In genomic region chr16:34079511-34079910, GRCm38 (mm10) we compare ENCODE assay signal across 16 mouse cellular contexts.
A peak's percentile ranks its signal among the peaks of the same experiment; 100 is the strongest.
DNase-seq lines count a peak whose midpoint lies in the region; ATAC-seq lines count a peak whose summit lies in the region.
"Had no signal": no experiment of that assay in that cellular context is flagged by ENCODE, and none has a peak within 500 bp of the region (broad histone marks: within the 10 kb centered on the region; RNA-seq: fewer than 3 reads in every experiment).

No protein-coding gene starts in this region.

- no peak overlapping the region for H3K4me2 ChIP-seq in embryonic facial prominence, embryonic 11.5 days (ENCODE audit: low read depth, low read length)
- no peak overlapping the region for H3K4me2 ChIP-seq in heart, embryonic 12.5 days
- H3K4me2 ChIP-seq in liver, embryonic 15.5 days, result no peak overlapping the region
- H3K4me2 ChIP-seq in kidney, embryonic 16.5 days (replicated peaks; ENCODE audit: low read depth, low read length), result no peak overlapping the region
- H3K4me2 ChIP-seq: midbrain, embryonic 15.5 days; neural tube, embryonic 12.5 days had no signal

- intact Hi-C loops in heart, postnatal 36 days (cut with DNase I), result no loop called here

- 61% methylated on average over 4 of the region's 4 CpGs for WGBS in embryonic facial prominence, embryonic 11.5 days
- WGBS in heart, embryonic 12.5 days, result 39% methylated on average over 4 of the region's 4 CpGs
- WGBS in liver, embryonic 15.5 days (ENCODE audit: insufficient replicate concordance), result 76% methylated on average over 4 of the region's 4 CpGs
- 73% methylated on average over 4 of the region's 4 CpGs for WGBS in kidney, embryonic 16.5 days

- no peaks in the 10 kb centered on the region for H3K9me3 ChIP-seq in embryonic facial prominence, embryonic 11.5 days (replicated peaks; ENCODE audit: control insufficient read depth, low read length)
- no peaks in the 10 kb centered on the region for H3K9me3 ChIP-seq in heart, embryonic 12.5 days (replicated peaks)
- H3K9me3 ChIP-seq in liver, embryonic 15.5 days (replicated peaks), result no peaks in the 10 kb centered on the region
- H3K9me3 ChIP-seq in kidney, embryonic 16.5 days (ENCODE audit: low read length), result no peaks in the 10 kb centered on the region
- H3K9me3 ChIP-seq: midbrain, embryonic 15.5 days; neural tube, embryonic 12.5 days had no signal

- H3K4me3 ChIP-seq in embryonic facial prominence, embryonic 11.5 days (ENCODE audit: low read depth, low read length), result no peak overlapping the region
- no peak overlapping the region for H3K4me3 ChIP-seq in heart, embryonic 12.5 days
- no peak overlapping the region for H3K4me3 ChIP-seq in liver, embryonic 15.5 days (replicated peaks)
- H3K4me3 ChIP-seq in kidney, embryonic 16.5 days (ENCODE audit: low read length), result no peak overlapping the region
- H3K4me3 ChIP-seq: midbrain, embryonic 15.5 days; neural tube, embryonic 12.5 days had no signal

- DNase-seq in heart, adult 9 months (ENCODE audit: low spot score in 2 of 2), result peak; percentile 34 to 35
- no peak for DNase-seq in heart, postnatal 36 days
- DNase-seq in embryonic facial prominence, embryonic 11.5 days (ENCODE audit: low spot score), result no peak
- DNase-seq in layer of hippocampus, adult 18-20 months (ENCODE audit: low spot score in 2 of 2), result no peak
- no peak for DNase-seq in c-Kit-positive CD71-positive TER-119-positive erythroid progenitor cells, embryonic 14.5 days (ENCODE audit: low spot score)
- DNase-seq: adrenal gland, adult 2 months; cerebellum, postnatal 10 days; kidney, postnatal 10 days; lung, postnatal 4 days had no signal

- H3K4me1 ChIP-seq in embryonic facial prominence, embryonic 11.5 days (ENCODE audit: control insufficient read depth, insufficient read depth, low read length), result peaks cover 3% of the 10 kb centered on the region; the same call in 1 of the 2 replicates
- peaks cover 74% of the 10 kb centered on the region for H3K4me1 ChIP-seq in heart, embryonic 12.5 days (replicated peaks)
- peaks cover 40% of the 10 kb centered on the region for H3K4me1 ChIP-seq in liver, embryonic 15.5 days (replicated peaks)
- H3K4me1 ChIP-seq in kidney, embryonic 16.5 days (ENCODE audit: insufficient read depth, low read length), result peaks cover 19% of the 10 kb centered on the region

- no peak overlapping the region for H3K9ac ChIP-seq in embryonic facial prominence, embryonic 11.5 days (replicated peaks; ENCODE audit: low read length)
- no peak overlapping the region for H3K9ac ChIP-seq in heart, embryonic 12.5 days
- H3K9ac ChIP-seq in liver, embryonic 15.5 days, result no peak overlapping the region
- H3K9ac ChIP-seq in kidney, embryonic 16.5 days (replicated peaks; ENCODE audit: low read length), result no peak overlapping the region
- H3K9ac ChIP-seq: midbrain, embryonic 15.5 days; neural tube, embryonic 12.5 days had no signal

- no peaks in the 10 kb centered on the region for H3K27me3 ChIP-seq in embryonic facial prominence, embryonic 11.5 days (ENCODE audit: control insufficient read depth, insufficient read depth, low read length)
- no peaks in the 10 kb centered on the region for H3K27me3 ChIP-seq in heart, embryonic 12.5 days (replicated peaks)
- no peaks in the 10 kb centered on the region for H3K27me3 ChIP-seq in liver, embryonic 15.5 days
- no peaks in the 10 kb centered on the region for H3K27me3 ChIP-seq in kidney, embryonic 16.5 days (ENCODE audit: insufficient read depth, low read length)
- H3K27me3 ChIP-seq: midbrain, embryonic 15.5 days; neural tube, embryonic 12.5 days had no signal

- H3K27ac ChIP-seq in embryonic facial prominence, embryonic 11.5 days (replicated peaks; ENCODE audit: low read depth, low read length), result 0 out of 2 replicates have a peak overlapping the region, but pooled peaks have one; percentile 28
- H3K27ac ChIP-seq in heart, embryonic 12.5 days (ENCODE audit: poor library complexity, severe bottlenecking), result peak overlapping the region; percentile 70
- 0 out of 2 replicates have a peak overlapping the region, but pooled peaks have one; percentile 19 for H3K27ac ChIP-seq in liver, embryonic 15.5 days (replicated peaks)
- H3K27ac ChIP-seq in kidney, embryonic 16.5 days (ENCODE audit: low read length), result no peak overlapping the region
- H3K27ac ChIP-seq: liver, embryonic 14.5 days; midbrain, embryonic 15.5 days; neural tube, embryonic 12.5 days had no signal

- no peaks in the 10 kb centered on the region for H3K36me3 ChIP-seq in embryonic facial prominence, embryonic 11.5 days (replicated peaks; ENCODE audit: control insufficient read depth, insufficient read depth, low read depth, low read length)
- H3K36me3 ChIP-seq in heart, embryonic 12.5 days, result no peaks in the 10 kb centered on the region
- H3K36me3 ChIP-seq in liver, embryonic 15.5 days (replicated peaks), result no peaks in the 10 kb centered on the region
- H3K36me3 ChIP-seq in kidney, embryonic 16.5 days (ENCODE audit: insufficient read depth, low read length), result no peaks in the 10 kb centered on the region
- H3K36me3 ChIP-seq: midbrain, embryonic 15.5 days; neural tube, embryonic 12.5 days had no signal

- ATAC-seq in embryonic facial prominence, embryonic 11.5 days (replicated peaks; ENCODE audit: insufficient number of reproducible peaks, low FRiP score, low TSS enrichment, low read depth), result no peak
- no peak for ATAC-seq in heart, embryonic 12.5 days (ENCODE audit: insufficient number of reproducible peaks, low FRiP score)
- ATAC-seq in liver, embryonic 15.5 days (ENCODE audit: insufficient read depth), result no peak
- ATAC-seq in kidney, embryonic 16.5 days (ENCODE audit: low FRiP score, low TSS enrichment), result no peak
- ATAC-seq: forebrain, embryonic 14.5 days; midbrain, embryonic 15.5 days had no signal

Comparison
In these comparisons a context has a peak if more than half of its experiments do, and no peak if none do; other contexts are left out.
1. DNase-seq: peak in heart, adult 9 months (2 of 2); none in heart, postnatal 36 days (0 of 2), embryonic facial prominence, embryonic 11.5 days (single experiment), layer of hippocampus, adult 18-20 months (0 of 2) and c-Kit-positive CD71-positive TER-119-positive erythroid progenitor cells, embryonic 14.5 days (single experiment).